Mouse (Mus musculus) liver, embryonic 16.5 days (tissue): Measurements from ENCODE around the gene Dph3. TPM values are rescaled to one million over a fixed set of nuclear protein-coding genes. Genes with fewer than 3 reads are reported as not detected.

Experiments
- ATAC-seq: fragments of 200-750 bp; cut with Nextera tagmentation; 2 replicates; pipeline ENCODE4 v1.8.0; 2017; ENCODE audit warnings: low read depth, mild to moderate bottlenecking, moderate number of reproducible peaks, moderate library complexity
- H3K27ac ChIP-seq: fragments of 300-500 bp; sonication (generic); 2 replicates; pipeline ENCODE4 v1.5.1; 2014; ENCODE audit warnings: mild to moderate bottlenecking, low read length
- H3K27me3 ChIP-seq: fragments of 300-500 bp; sonication (generic); 2 replicates; pipeline ENCODE4 v1.6.1; 2014; ENCODE audit warnings: low read depth, low read length, mixed read lengths; ENCODE audit not compliant: control insufficient read depth, insufficient read depth
- H3K36me3 ChIP-seq: fragments of 300-500 bp; sonication (generic); 2 replicates; pipeline ENCODE4 v1.6.1; 2014; ENCODE audit warnings: mild to moderate bottlenecking; ENCODE audit not compliant: control insufficient read depth, insufficient read depth
- H3K4me1 ChIP-seq: fragments of 300-500 bp; sonication (generic); 2 replicates; pipeline ENCODE4 v1.6.1; 2014; ENCODE audit warnings: low read depth, low read length, mixed read lengths; ENCODE audit not compliant: control insufficient read depth
- H3K4me2 ChIP-seq: fragments of 300-500 bp; sonication (generic); 2 replicates; pipeline ENCODE4 v1.6.1; 2014; ENCODE audit warnings: low read depth, low read length, mixed read lengths
- H3K4me3 ChIP-seq: fragments of 300-500 bp; sonication (generic); 2 replicates; pipeline ENCODE4 v1.5.1; 2014; ENCODE audit warnings: low read depth, mild to moderate bottlenecking, low read length
- H3K9ac ChIP-seq: fragments of 300-500 bp; sonication (generic); 2 replicates; pipeline ENCODE4 v1.6.1; 2014; ENCODE audit warnings: low read depth, low read length
- H3K9me3 ChIP-seq: fragments of 300-500 bp; sonication (generic); replicated peaks from 2 replicates; pipeline ENCODE4 v1.6.1; 2016; ENCODE audit warnings: low read length; ENCODE audit not compliant: control insufficient read depth
- WGBS: fragments of 180-500 bp; shearing (Covaris S2); extraction: QIAGEN DNeasy Blood & Tissue Kit; methylation state at CpG from one replicate; pipeline ENCODE4 v1.1.7; 2014; ENCODE audit not compliant: insufficient replicate concordance; 5-methylcytosine and 5-hydroxymethylcytosine counted together
- polyA plus RNA-seq: library from polyadenylated mRNA; unstranded; fragments of >200 nt; fragmentation: Nextera tagmentation; extraction: Ambion mirVana; gene quantifications from 2 replicates; pipeline ENCODE4 v1.2.1, GENCODE M21; 2015

Gene Dph3
- polyA plus RNA-seq, 1 experiment from 2014 or later: 48.0 TPM

DNA sequence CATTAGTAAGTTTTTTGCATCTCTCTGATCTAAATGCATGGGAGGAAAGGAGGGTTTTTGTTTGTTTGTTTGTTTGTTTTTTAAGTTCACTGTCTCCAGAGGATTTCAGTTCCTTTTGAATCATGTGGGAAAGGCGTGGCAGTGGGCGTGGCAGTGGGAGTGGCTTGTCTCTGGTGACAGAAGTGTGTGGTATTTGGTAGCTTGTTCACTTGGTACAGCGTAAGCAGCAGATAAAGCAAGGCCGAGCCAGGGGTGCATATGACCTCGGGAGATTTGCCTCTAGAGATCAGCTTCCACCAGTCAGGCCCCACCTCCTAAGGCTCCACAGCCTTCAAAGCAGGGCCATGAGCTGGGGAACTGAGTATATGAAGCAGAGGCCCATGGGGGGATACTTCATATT, 31.6 kb downstream of the Dph3 start:
- H3K9ac ChIP-seq: no peak overlapping the region
- no peaks in the 10 kb centered on the region for H3K27me3 ChIP-seq
- H3K36me3 ChIP-seq: no peaks in the 10 kb centered on the region
- H3K27ac ChIP-seq: no peak overlapping the region
- H3K4me2 ChIP-seq: no peak overlapping the region
- no peak overlapping the region for H3K4me3 ChIP-seq
- no peaks in the 10 kb centered on the region for H3K9me3 ChIP-seq
- 38% methylated on average over 5 of the region's 5 CpGs for WGBS
- no peaks in the 10 kb centered on the region for H3K4me1 ChIP-seq
- ATAC-seq: no peak

DNA sequence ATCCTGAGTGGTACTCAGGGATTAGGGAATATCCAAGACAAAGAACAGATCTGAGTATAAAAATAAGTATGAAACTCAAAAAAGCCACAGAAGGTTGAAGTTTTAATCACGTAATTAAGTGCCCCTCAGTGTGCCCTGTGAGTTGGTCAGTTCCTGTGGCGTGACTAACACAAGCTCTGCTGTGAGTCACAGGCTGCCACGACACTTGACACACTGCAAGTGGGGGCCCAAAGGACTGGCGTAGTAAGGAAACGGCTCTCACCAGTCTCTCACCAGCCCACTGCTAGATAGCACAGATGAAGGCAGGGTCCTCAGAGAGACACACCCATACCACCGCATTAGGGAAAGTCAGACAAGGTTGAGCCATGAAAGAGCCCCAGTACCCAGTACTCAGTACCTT, 35.4 kb downstream of the Dph3 start:
- H3K9ac ChIP-seq: no peak overlapping the region
- H3K4me1 ChIP-seq: no peaks in the 10 kb centered on the region
- WGBS: 48% methylated on average over 6 of the region's 6 CpGs
- no peak overlapping the region for H3K4me3 ChIP-seq
- no peak overlapping the region for H3K4me2 ChIP-seq
- H3K27ac ChIP-seq: no peak overlapping the region
- no peaks in the 10 kb centered on the region for H3K36me3 ChIP-seq
- H3K27me3 ChIP-seq: no peaks in the 10 kb centered on the region
- H3K9me3 ChIP-seq: no peaks in the 10 kb centered on the region
- no peak for ATAC-seq

DNA sequence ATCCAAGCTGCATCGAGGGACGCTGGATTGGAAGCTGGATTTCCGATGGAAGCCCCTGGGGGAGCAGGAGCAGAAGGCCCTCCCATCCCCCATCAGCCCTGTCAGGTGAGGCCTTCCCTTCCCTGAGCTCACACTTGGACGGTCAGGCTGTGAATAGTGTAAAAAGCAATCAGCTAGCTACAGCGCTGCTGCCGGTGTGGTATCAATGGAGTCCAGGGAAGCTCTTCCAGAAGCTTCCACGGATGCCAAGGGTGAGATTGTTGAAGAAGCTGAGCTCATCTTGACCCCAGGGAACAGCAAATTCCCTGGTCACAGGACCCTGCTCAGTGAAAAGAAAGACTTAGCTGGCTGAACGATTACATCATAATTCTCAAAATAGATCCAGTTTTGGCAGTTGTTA, 39.2 kb downstream of the Dph3 start:
- no peaks in the 10 kb centered on the region for H3K9me3 ChIP-seq
- H3K4me3 ChIP-seq: no peak overlapping the region
- H3K36me3 ChIP-seq: no peaks in the 10 kb centered on the region
- no peak overlapping the region for H3K27ac ChIP-seq
- no peak for ATAC-seq
- H3K27me3 ChIP-seq: no peaks in the 10 kb centered on the region
- H3K9ac ChIP-seq: no peak overlapping the region
- 76% methylated on average over 8 of the region's 8 CpGs for whole genome bisulfite sequencing
- H3K4me1 ChIP-seq: no peaks in the 10 kb centered on the region
- no peak overlapping the region for H3K4me2 ChIP-seq

DNA sequence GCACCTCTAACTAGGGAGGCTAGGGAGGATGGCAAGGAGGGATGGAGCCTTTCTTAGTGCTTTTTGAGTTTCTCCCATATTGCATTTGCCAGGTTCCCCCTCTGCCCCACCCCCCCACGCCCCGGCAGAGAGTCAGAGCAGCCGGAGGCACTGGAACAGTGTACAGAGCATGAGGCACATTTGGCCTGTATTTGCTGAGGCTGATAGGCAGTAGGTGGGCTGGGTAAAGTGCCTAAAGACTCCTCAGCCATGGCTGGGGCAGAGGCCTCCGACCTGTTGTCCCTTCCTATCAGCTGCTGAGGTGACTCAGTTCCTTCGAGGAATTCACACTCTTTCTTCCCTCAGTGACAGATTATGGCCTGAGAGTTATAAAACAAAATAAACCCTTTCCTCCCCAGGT, 43.4 kb downstream of the Dph3 start:
- Histone ChIP-seq H3K27ac (no peak overlapping the region), H3K9me3 (no peaks in the 10 kb centered on the region), H3K36me3 (no peaks in the 10 kb centered on the region), H3K27me3 (no peaks in the 10 kb centered on the region), H3K4me2 (no peak overlapping the region), H3K9ac (no peak overlapping the region), H3K4me3 (no peak overlapping the region), H3K4me1 (peaks cover 16% of the 10 kb centered on the region)
- no peak for ATAC-seq
- 35% methylated on average over 5 of the region's 5 CpGs for WGBS

DNA sequence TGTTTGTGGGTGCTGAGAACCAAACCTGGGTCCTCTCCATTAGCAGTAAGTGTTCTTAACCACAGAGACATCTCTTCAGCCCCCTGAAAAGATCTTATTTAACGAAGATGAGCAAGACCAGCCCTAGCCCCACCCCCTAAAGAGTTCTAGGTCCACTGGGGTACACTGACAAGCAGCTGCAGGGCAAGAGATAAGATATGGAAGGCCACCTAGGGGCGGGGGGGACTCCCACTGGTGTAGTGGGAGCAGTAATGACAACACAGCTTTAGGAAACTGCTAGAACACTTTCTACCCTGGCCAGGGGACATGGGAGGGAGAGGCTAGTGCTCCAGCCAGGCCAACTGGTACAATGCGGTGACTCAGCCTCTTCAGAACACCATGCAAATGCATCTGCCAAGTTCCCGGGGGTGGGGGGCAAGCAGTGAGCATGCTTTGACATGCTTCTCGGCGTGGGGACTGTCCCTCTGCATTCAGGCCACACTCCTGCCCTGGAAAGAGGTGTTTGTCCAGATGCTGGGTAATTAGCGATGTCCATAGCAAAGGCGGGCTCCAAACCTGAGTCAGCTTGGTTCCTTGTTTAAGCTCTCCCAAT, 47.8 kb downstream of the Dph3 start:
- H3K4me3 ChIP-seq: no peak overlapping the region
- H3K4me2 ChIP-seq: peak overlapping the region; percentile 12
- H3K9ac ChIP-seq: no peak overlapping the region
- H3K4me1 ChIP-seq: peaks cover 22% of the 10 kb centered on the region
- no peaks in the 10 kb centered on the region for H3K9me3 ChIP-seq
- peak overlapping the region; percentile 27; the same call in 1 of the 2 replicates for H3K27ac ChIP-seq
- 61% methylated on average over 8 of the region's 8 CpGs for WGBS
- ATAC-seq: peak; percentile 93
- no peaks in the 10 kb centered on the region for H3K36me3 ChIP-seq
- H3K27me3 ChIP-seq: no peaks in the 10 kb centered on the region

DNA sequence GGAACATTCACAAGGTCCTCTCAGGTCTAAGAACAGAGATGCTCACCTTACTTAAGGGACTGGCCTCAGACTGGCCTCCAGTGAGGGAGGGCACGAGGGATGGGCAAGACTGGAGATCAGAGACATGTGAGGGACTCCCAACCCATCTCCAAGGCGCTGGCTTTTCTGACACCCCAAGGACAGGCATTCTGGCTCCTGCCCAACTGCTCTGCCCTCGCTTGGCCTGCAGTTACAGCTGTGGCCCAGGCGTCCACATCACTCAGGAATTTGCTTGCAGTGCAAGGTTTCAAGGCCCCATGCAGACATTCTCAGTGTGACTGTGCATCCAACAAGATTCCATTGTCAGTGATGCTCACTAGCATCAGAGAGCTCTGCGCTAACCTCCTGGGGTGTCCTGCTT, 49.0 kb downstream of the Dph3 start:
- Histone ChIP-seq H3K27me3 (no peaks in the 10 kb centered on the region), H3K9ac (no peak overlapping the region), H3K4me2 (no peak overlapping the region), H3K9me3 (no peaks in the 10 kb centered on the region), H3K36me3 (no peaks in the 10 kb centered on the region), H3K4me3 (no peak overlapping the region), H3K4me1 (peaks cover 22% of the 10 kb centered on the region), H3K27ac (no peak overlapping the region)
- 67% methylated on average over 5 of the region's 5 CpGs for WGBS
- ATAC-seq: no peak

DNA sequence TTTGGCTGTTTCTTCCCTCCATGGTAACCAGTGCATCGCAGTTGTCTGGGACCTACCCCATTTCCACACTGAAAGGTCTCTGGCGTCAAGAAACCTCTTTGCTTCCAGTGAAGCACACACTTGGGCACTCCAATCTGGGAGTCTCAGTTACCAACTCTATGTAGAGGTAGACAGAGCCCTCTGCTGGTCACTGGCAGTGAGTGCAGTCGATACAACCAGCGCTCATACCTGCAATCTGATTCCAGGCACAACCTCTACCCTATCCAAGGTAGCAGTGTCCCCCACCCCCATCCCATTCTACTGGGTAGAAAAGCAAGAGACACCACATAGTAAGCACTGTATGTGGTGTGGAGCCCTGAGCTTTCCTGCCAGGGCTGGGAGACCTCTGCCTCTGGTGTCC, 53.0 kb downstream of the Dph3 start:
- 0 out of 2 replicates have a peak, but pooled peaks have one; percentile 30 for ATAC-seq
- 6% methylated on average over 4 of the region's 4 CpGs for WGBS
- H3K36me3 ChIP-seq: no peaks in the 10 kb centered on the region

More for the DNA sequence above, 53.0 kb downstream of the Dph3 start:
- H3K9ac ChIP-seq: no peak overlapping the region
- H3K27me3 ChIP-seq: peaks cover 8% of the 10 kb centered on the region; the same call in 1 of the 2 replicates
- H3K27ac ChIP-seq: no peak overlapping the region
- no peak overlapping the region for H3K4me3 ChIP-seq
- no peak overlapping the region for H3K4me2 ChIP-seq
- H3K9me3 ChIP-seq: no peaks in the 10 kb centered on the region
- H3K4me1 ChIP-seq: peaks cover 9% of the 10 kb centered on the region

Other genes starting within 250 kb of the Dph3 start
- gene Galnt15, start 56.7 kb downstream of the Dph3 start, polyA plus RNA-seq: 0.01 TPM in 1 of 2 replicates, not detected in the other
- 13.0 and 16.9 TPM in 2 replicates for gene Oxnad1, start 355 bp downstream of the Dph3 start, polyA plus RNA-seq
- 0.49 TPM in 1 of 2 replicates, not detected in the other for gene Msmb, start 56.3 kb upstream of the Dph3 start, polyA plus RNA-seq
- gene Ncoa4, start 74.1 kb upstream of the Dph3 start, polyA plus RNA-seq: 355 and 363 TPM in 2 replicates
- gene Timm23, start 116.2 kb upstream of the Dph3 start, polyA plus RNA-seq: 147 and 154 TPM in 2 replicates
- gene Parg, start 116.2 kb upstream of the Dph3 start, polyA plus RNA-seq: 11.6 and 11.8 TPM in 2 replicates
- gene Ogdhl, start 236.3 kb upstream of the Dph3 start, polyA plus RNA-seq: 0.61 and 0.79 TPM in 2 replicates